Mouse (Mus musculus) urinary bladder, postnatal 4 days (tissue): ENCODE results near the gene Dnaja1.
A peak's percentile ranks its signal among the peaks of the same experiment; 100 is the strongest.

Source experiments
- DNase-seq, 2 experiments: peaks; one replicate each; pipeline ENCODE4 v3.0.0; 2021 to 2022; ENCODE audit warnings: low spot score in 2 of 2

Dnaja1 gene

GRCm38 (mm10) chr4:40757157-40757779 is 35.3 kb downstream of the Dnaja1 start:
- no peak for DNase-seq

- DNase-seq: peak; percentile 93 to 96
Observed at GRCm38 (mm10) chr4:40757780-40758420, 36.0 kb downstream of the Dnaja1 start, which contains the start of gene Smu1. TSS of gene Smu1 (minus strand) at chr4:40757923.

GRCm38 (mm10) chr4:40759876-40760275 is 37.9 kb downstream of the Dnaja1 start:
- DNase-seq: no peak

GRCm38 (mm10) chr4:40774279-40775259 is 52.6 kb downstream of the Dnaja1 start:
- DNase-seq: peak; percentile 76 to 89

- no peak for DNase-seq
Observed at GRCm38 (mm10) chr4:40776416-40776815, 54.5 kb downstream of the Dnaja1 start.

GRCm38 (mm10) chr4:40777116-40777515 is 55.2 kb downstream of the Dnaja1 start:
- no peak for DNase-seq

- no peak for DNase-seq
Observed at GRCm38 (mm10) chr4:40778656-40779055, 56.7 kb downstream of the Dnaja1 start.

- DNase-seq: no peak
Observed at GRCm38 (mm10) chr4:40781143-40781542, 59.2 kb downstream of the Dnaja1 start.

- DNase-seq: no peak
Observed at GRCm38 (mm10) chr4:40781797-40782495, 60.0 kb downstream of the Dnaja1 start.

- DNase-seq: no peak
Observed at GRCm38 (mm10) chr4:40783049-40783448, 61.1 kb downstream of the Dnaja1 start.

- DNase-seq: no peak
Observed at GRCm38 (mm10) chr4:40784556-40785169, 62.7 kb downstream of the Dnaja1 start.

- DNase-seq: no peak
Observed at GRCm38 (mm10) chr4:40785620-40786166, 63.7 kb downstream of the Dnaja1 start.

GRCm38 (mm10) chr4:40786578-40786977 is 64.6 kb downstream of the Dnaja1 start:
- DNase-seq: no peak
